Mouse (Mus musculus) liver, adult 10 weeks (tissue): ENCODE results near the gene Tnfsf18. TPM values are rescaled to one million over a fixed set of nuclear protein-coding genes. Genes with fewer than 3 reads are reported as not detected.

Source experiments
- polyA plus RNA-seq: library from polyadenylated mRNA; stranded (reverse); fragments of 350-450 nt; fragmentation: Illumina TruSeq; extraction: RNeasy Lipid Tissue Mini Kit (QIAGEN cat#74804); gene quantifications from one replicate; pipeline ENCODE4 v1.2.3, GENCODE M21; 2014; ENCODE audit warnings: low read depth, low replicate concordance

The Tnfsf18 gene
- polyA plus RNA-seq = not detected

GRCm38 (mm10) chr1:161494343-161494742 is at the start of gene Tnfsf18:
TSS of gene Tnfsf18 (plus strand) at chr1:161494655.

Other genes with a start within 250 kb of the Tnfsf18 start
- gene Prdx6, start 243.4 kb upstream of the Tnfsf18 start, polyA plus RNA-seq = 683 TPM
- not detected for gene Tnfsf4, start 99.2 kb upstream of the Tnfsf18 start, polyA plus RNA-seq